Mouse (Mus musculus) MEL (cell line): ENCODE measurements around the gene Camta1. TPM values are rescaled to one million over a fixed set of nuclear protein-coding genes. Genes with fewer than 3 reads are reported as not detected.

Experiments used
- DNase-seq: peaks from one replicate; pipeline ENCODE4 v3.0.0; 2011; ENCODE audit warnings: low read depth, low spot score
- H3K27ac ChIP-seq: 2 replicates; pipeline ENCODE4 v1.5.1; 2012; ENCODE audit warnings: low read depth, mild to moderate bottlenecking, control low read depth, low read length, moderate library complexity; ENCODE audit not compliant: control insufficient read depth
- H3K27me3 ChIP-seq, 2 experiments: fragments of 150-350 bp in 1 of 2; sonication (generic) in 1 of 2; 2 replicates each; pipeline ENCODE4 v1.6.1; 2012; ENCODE audit warnings: low read length in 2 of 2, mild to moderate bottlenecking in 2 of 2, improper control_type of control experiment in 1 of 2, moderate library complexity in 1 of 2; ENCODE audit not compliant: insufficient read depth in 2 of 2, control insufficient read depth in 1 of 2
- H3K36me3 ChIP-seq, 2 experiments: 2 replicates each; pipeline ENCODE4 v1.6.1; 2012 to 2014; ENCODE audit warnings: low read length in 2 of 2, improper control_type of control experiment in 1 of 2, inconsistent platforms in 1 of 2, mild to moderate bottlenecking in 1 of 2; ENCODE audit not compliant: insufficient read depth in 2 of 2, control insufficient read depth in 1 of 2
- H3K4me1 ChIP-seq, 2 experiments: fragments of 150-350 bp in 1 of 2; sonication (generic) in 1 of 2; 2 replicates each; pipeline ENCODE4 v1.6.1; 2012; ENCODE audit warnings: low read length in 2 of 2, improper control_type of control experiment in 1 of 2, mild to moderate bottlenecking in 1 of 2; ENCODE audit not compliant: insufficient read depth in 2 of 2, control insufficient read depth in 1 of 2
- H3K4me3 ChIP-seq, 2 experiments: fragments of 150-350 bp in 1 of 2; sonication (generic) in 1 of 2; 2 replicates each; pipeline ENCODE4 v1.5.1; 2012; ENCODE audit warnings: low read depth in 2 of 2, low read length in 2 of 2, mild to moderate bottlenecking in 2 of 2, moderate library complexity in 2 of 2, control low read depth in 1 of 2, improper control_type of control experiment in 1 of 2; ENCODE audit not compliant: control insufficient read depth in 1 of 2, insufficient read depth in 1 of 2
- H3K79me2 ChIP-seq: 2 replicates; pipeline ENCODE4 v1.6.1; 2012; ENCODE audit warnings: mild to moderate bottlenecking, low read length, moderate library complexity; ENCODE audit not compliant: control insufficient read depth, poor library complexity, insufficient read depth
- H3K9ac ChIP-seq: 2 replicates; pipeline ENCODE4 v1.6.1; 2012; ENCODE audit warnings: low read depth, mild to moderate bottlenecking, control low read depth, low read length, moderate library complexity; ENCODE audit not compliant: control insufficient read depth, poor library complexity, severe bottlenecking
- H3K9me3 ChIP-seq: fragments of 150-350 bp; sonication (generic); replicated peaks from 2 replicates; pipeline ENCODE4 v1.6.1; 2012; ENCODE audit warnings: mild to moderate bottlenecking, low read length, improper control_type of control experiment, moderate library complexity; ENCODE audit not compliant: insufficient read depth
- BHLHE40 ChIP-seq: IDR thresholded peaks from 2 replicates; pipeline ENCODE4 v1.6.1; 2012; ENCODE audit warnings: low read depth, mild to moderate bottlenecking, inconsistent platforms, low read length, improper control_type of control experiment, borderline replicate concordance
- CHD1 ChIP-seq: IDR thresholded peaks from 2 replicates; pipeline ENCODE4 v1.6.1; 2012; ENCODE audit warnings: low read depth, mild to moderate bottlenecking, inconsistent platforms, low read length, improper control_type of control experiment
- CHD2 ChIP-seq: IDR thresholded peaks from 2 replicates; pipeline ENCODE4 v1.6.1; 2011; ENCODE audit warnings: low read length, improper control_type of control experiment
- CTCF ChIP-seq, 3 experiments: IDR thresholded peaks in 2 of 3; conservative IDR thresholded peaks in 1 of 3; 2 replicates each; pipeline ENCODE4 v1.5.1; 2011 to 2012; ENCODE audit warnings: low read length in 3 of 3, low read depth in 2 of 3, mild to moderate bottlenecking in 2 of 3, improper control_type of control experiment in 1 of 3, inconsistent platforms in 1 of 3, mixed read lengths in 1 of 3, moderate library complexity in 1 of 3; ENCODE audit not compliant: control insufficient read depth in 1 of 3, insufficient read depth in 1 of 3, poor library complexity in 1 of 3, severe bottlenecking in 1 of 3
- E2F4 ChIP-seq: IDR thresholded peaks from 2 replicates; pipeline ENCODE4 v1.6.1; 2011; ENCODE audit warnings: low read depth, low read length, improper control_type of control experiment, borderline replicate concordance
- ELF1 ChIP-seq: IDR thresholded peaks from 2 replicates; pipeline ENCODE4 v1.6.1; 2014; ENCODE audit warnings: low read depth, mild to moderate bottlenecking, inconsistent platforms, low read length, improper control_type of control experiment, moderate library complexity
- EP300 ChIP-seq, 2 experiments: IDR thresholded peaks; 2 replicates each; pipeline ENCODE4 v1.6.1; 2011; ENCODE audit warnings: improper control_type of control experiment in 2 of 2, low read length in 2 of 2, low read depth in 1 of 2, mild to moderate bottlenecking in 1 of 2
- GABPA ChIP-seq: IDR thresholded peaks from 2 replicates; pipeline ENCODE4 v1.6.1; 2012; ENCODE audit warnings: low read depth, mild to moderate bottlenecking, inconsistent platforms, low read length, improper control_type of control experiment, moderate library complexity
- GATA1 ChIP-seq: IDR thresholded peaks from 2 replicates; pipeline ENCODE4 v1.6.1; 2011; ENCODE audit warnings: low read depth, low read length, improper control_type of control experiment
- JUND ChIP-seq: IDR thresholded peaks from 2 replicates; pipeline ENCODE4 v1.6.1; 2011; ENCODE audit warnings: low read depth, mild to moderate bottlenecking, improper control_type of control experiment, low read length
- KAT2A ChIP-seq: conservative IDR thresholded peaks from 2 replicates; pipeline ENCODE4 v1.6.1; 2012; ENCODE audit warnings: low read depth, low read length, improper control_type of control experiment, inconsistent platforms
- MAFK ChIP-seq: IDR thresholded peaks from 2 replicates; pipeline ENCODE4 v1.6.1; 2011; ENCODE audit warnings: low read depth, mild to moderate bottlenecking, low read length, improper control_type of control experiment, borderline replicate concordance
- MAX ChIP-seq: IDR thresholded peaks from 2 replicates; pipeline ENCODE4 v1.6.1; 2011; ENCODE audit warnings: low read length, improper control_type of control experiment
- MAZ ChIP-seq: IDR thresholded peaks from 2 replicates; pipeline ENCODE4 v1.6.1; 2012; ENCODE audit warnings: low read depth, mild to moderate bottlenecking, inconsistent platforms, low read length, improper control_type of control experiment
- MEF2A ChIP-seq: IDR thresholded peaks from 2 replicates; pipeline ENCODE4 v1.6.1; 2014; ENCODE audit warnings: low read depth, mild to moderate bottlenecking, inconsistent platforms, low read length, improper control_type of control experiment; ENCODE audit not compliant: poor library complexity, insufficient replicate concordance, severe bottlenecking; ENCODE audit errors: extremely low read depth
- MYB ChIP-seq: IDR thresholded peaks from 2 replicates; pipeline ENCODE4 v1.6.1; 2011; ENCODE audit warnings: mild to moderate bottlenecking, low read depth, low read length, improper control_type of control experiment
- MYC ChIP-seq: IDR thresholded peaks from 2 replicates; pipeline ENCODE4 v1.6.1; 2011; ENCODE audit warnings: low read depth, mild to moderate bottlenecking, low read length, improper control_type of control experiment, moderate library complexity
- NELFE ChIP-seq: IDR thresholded peaks from 2 replicates; pipeline ENCODE4 v1.6.1; 2011; ENCODE audit warnings: low read depth, low read length, improper control_type of control experiment
- NRF1 ChIP-seq: IDR thresholded peaks from 2 replicates; pipeline ENCODE4 v1.6.1; 2014; ENCODE audit warnings: low read depth, mild to moderate bottlenecking, inconsistent platforms, low read length, improper control_type of control experiment, moderate library complexity; ENCODE audit not compliant: poor library complexity, insufficient read depth, severe bottlenecking
- POLR2A ChIP-seq, 2 experiments: IDR thresholded peaks; 2 replicates each; pipeline ENCODE4 v1.6.1; 2011 to 2012; ENCODE audit warnings: low read length in 2 of 2, mild to moderate bottlenecking in 2 of 2, control low read depth in 1 of 2, improper control_type of control experiment in 1 of 2, low read depth in 1 of 2, moderate library complexity in 1 of 2; ENCODE audit not compliant: control insufficient read depth in 1 of 2, insufficient read depth in 1 of 2, poor library complexity in 1 of 2
- POLR2AphosphoS2 ChIP-seq: IDR thresholded peaks from 2 replicates; pipeline ENCODE4 v1.6.1; 2011; ENCODE audit warnings: low read length, improper control_type of control experiment
- RAD21 ChIP-seq: IDR thresholded peaks from 2 replicates; pipeline ENCODE4 v1.6.1; 2011; ENCODE audit warnings: mild to moderate bottlenecking, low read depth, low read length, improper control_type of control experiment
- RCOR1 ChIP-seq: IDR thresholded peaks from 2 replicates; pipeline ENCODE4 v1.6.1; 2012; ENCODE audit warnings: low read depth, mild to moderate bottlenecking, inconsistent platforms, low read length, improper control_type of control experiment
- SIN3A ChIP-seq: IDR thresholded peaks from 2 replicates; pipeline ENCODE4 v1.6.1; 2012; ENCODE audit warnings: low read length, improper control_type of control experiment, inconsistent platforms
- TAL1 ChIP-seq: IDR thresholded peaks from 2 replicates; pipeline ENCODE4 v1.6.1; 2012; ENCODE audit warnings: mild to moderate bottlenecking, inconsistent platforms, low read length, moderate library complexity, mixed read lengths
- TBP ChIP-seq: IDR thresholded peaks from 2 replicates; pipeline ENCODE4 v1.8.0; 2011; ENCODE audit warnings: low read depth, low read length, improper control_type of control experiment
- TCF12 ChIP-seq: IDR thresholded peaks from 2 replicates; pipeline ENCODE4 v1.6.1; 2014; ENCODE audit warnings: low read depth, mild to moderate bottlenecking, inconsistent platforms, low read length, improper control_type of control experiment, moderate library complexity
- UBTF ChIP-seq: IDR thresholded peaks from 2 replicates; pipeline ENCODE4 v1.6.1; 2012; ENCODE audit warnings: low read depth, mild to moderate bottlenecking, inconsistent platforms, low read length, improper control_type of control experiment, moderate library complexity, borderline replicate concordance; ENCODE audit not compliant: insufficient read depth
- USF1 ChIP-seq: IDR thresholded peaks from 2 replicates; pipeline ENCODE4 v1.6.1; 2014; ENCODE audit warnings: low read depth, mild to moderate bottlenecking, inconsistent platforms, low read length, improper control_type of control experiment, moderate library complexity
- ZNF384 ChIP-seq: IDR thresholded peaks from 2 replicates; pipeline ENCODE4 v1.6.1; 2012; ENCODE audit warnings: low read depth, mild to moderate bottlenecking, inconsistent platforms, low read length, improper control_type of control experiment
- polyA plus RNA-seq, 2 experiments: library from polyadenylated mRNA; stranded (reverse) in 1 of 2; unstranded in 1 of 2; fragments of >175 nt in 1 of 2; fragments of >200 nt in 1 of 2; gene quantifications; 2 replicates each; pipeline versions ENCODE4 v1.2.1 to v1.2.4; 2012; ENCODE audit warnings: low replicate concordance in 2 of 2, low read depth in 1 of 2; ENCODE audit not compliant: insufficient read length in 2 of 2, insufficient read depth in 1 of 2, missing spikeins in 1 of 2
- total RNA-seq: library from RNA; depleted of rRNA; stranded (reverse); fragments of 300-350 nt; gene quantifications from 2 replicates; pipeline ENCODE4 v1.2.3, GENCODE M21; 2012

The Camta1 gene
- total and polyA plus RNA-seq, 3 experiments = 28.2 to 87.5 TPM; not detected in 1

DNA sequence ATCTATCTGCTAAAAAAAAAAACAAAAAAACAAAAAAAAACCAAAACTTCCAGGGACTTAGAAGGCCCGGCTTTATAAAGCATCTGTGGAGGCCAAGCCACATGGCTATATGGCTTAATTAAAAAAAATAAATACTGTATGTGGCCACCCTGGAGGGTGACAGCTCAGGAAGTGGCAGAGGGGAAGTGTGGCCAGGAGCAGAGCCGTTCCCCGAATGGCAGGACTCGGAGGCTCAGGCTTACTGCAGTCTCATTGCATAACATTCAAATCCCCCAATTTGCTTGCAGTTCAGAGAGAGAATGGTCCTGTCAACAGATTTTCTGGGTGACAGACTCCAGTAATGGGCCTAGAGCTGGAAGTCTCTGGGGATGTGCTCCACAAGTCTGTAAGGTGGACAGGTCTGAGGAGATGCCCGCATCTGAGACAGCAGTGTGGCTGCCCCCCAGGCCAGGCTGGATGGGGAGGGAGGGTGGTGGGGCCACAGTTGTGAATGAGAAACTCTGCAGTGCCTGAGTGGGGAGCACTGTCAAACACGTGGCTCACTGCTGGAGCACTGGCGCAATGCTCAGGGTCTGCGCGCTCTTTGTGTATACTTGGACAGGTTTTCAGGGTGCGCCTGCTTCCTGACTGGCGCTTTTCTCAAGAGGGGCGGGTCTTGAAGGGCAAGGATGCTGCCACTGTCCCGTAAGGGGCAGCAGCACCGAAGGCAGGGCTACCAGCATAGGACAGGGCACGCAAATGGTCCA lies 140.8 kb downstream of the Camta1 start:
- no peak overlapping the region for H3K4me3 ChIP-seq
- no peak for TF ChIP-seq BHLHE40
- no peak for TF ChIP-seq ELF1
- TF ChIP-seq JUND = no peak
- no peak for TF ChIP-seq MYB
- TF ChIP-seq POLR2A (IDR thresholded peaks at IDR 0.05; ENCODE audit: control insufficient read depth in 1 of 2, insufficient read depth in 1 of 2, low read depth in 1 of 2, low read length in 2 of 2, poor library complexity in 1 of 2) = no peak
- no peak for TF ChIP-seq E2F4
- no peak for TF ChIP-seq MAFK
- TF ChIP-seq RCOR1 = no peak
- TF ChIP-seq SIN3A = no peak
- no peak for TF ChIP-seq CTCF (IDR thresholded peaks at IDR 0.05 in 2 of 3, conservative IDR thresholded peaks at IDR 0.05 in 1 of 3; ENCODE audit: control insufficient read depth in 1 of 3, insufficient read depth in 1 of 3, low read depth in 2 of 3, low read length in 3 of 3, poor library complexity in 1 of 3, severe bottlenecking in 1 of 3)
- TF ChIP-seq MAZ = no peak
- TF ChIP-seq MAX = no peak
- no peak for TF ChIP-seq UBTF
- TF ChIP-seq ZNF384 = no peak
- no peak for TF ChIP-seq TCF12
- TF ChIP-seq MEF2A = no peak
- TF ChIP-seq KAT2A = no peak
- TF ChIP-seq RAD21 = no peak
- DNase-seq = no peak
- H3K79me2 ChIP-seq = no peaks in the 10 kb centered on the region
- peaks cover 0 to 4% of the 10 kb centered on the region in 2 experiments; a peak in 2 of 4 replicates for H3K36me3 ChIP-seq
- peaks cover 0 to 5% of the 10 kb centered on the region in 2 experiments; a peak in 3 of 4 replicates for H3K4me1 ChIP-seq
- no peaks in the 10 kb centered on the region for H3K9me3 ChIP-seq
- H3K27me3 ChIP-seq = no peaks in the 10 kb centered on the region
- no peak overlapping the region for H3K9ac ChIP-seq
- no peak overlapping the region for H3K27ac ChIP-seq

DNA sequence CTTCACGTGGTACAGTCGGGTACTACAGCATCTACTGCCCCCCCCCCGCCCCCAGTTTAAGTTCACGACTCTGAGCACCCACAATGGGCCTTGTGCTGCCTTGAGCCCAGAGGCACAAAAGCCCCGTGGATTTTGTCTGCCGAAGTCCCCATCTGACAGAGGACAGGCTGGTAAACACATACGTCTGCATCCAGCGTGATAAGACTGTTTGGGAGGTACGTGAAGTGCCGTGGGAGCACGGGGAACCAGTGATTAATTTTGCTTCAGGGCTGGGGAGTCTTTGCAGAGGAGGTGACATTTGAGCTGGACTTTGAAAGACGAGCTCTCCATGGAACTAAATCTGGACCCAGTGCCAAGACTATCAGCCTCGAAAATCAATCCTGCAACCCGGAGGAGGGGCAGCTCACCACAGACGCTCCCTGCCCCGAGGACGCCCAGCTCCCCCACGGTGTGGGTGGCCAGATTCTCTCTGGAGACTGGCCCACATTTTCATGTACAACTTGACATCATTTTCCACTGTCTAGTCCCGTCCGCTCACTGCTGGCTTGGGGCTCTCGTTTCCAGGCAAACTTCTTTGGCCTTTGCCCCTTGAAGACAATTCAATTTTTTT lies 142.7 kb downstream of the Camta1 start:
- Histone ChIP-seq H3K79me2 (no peaks in the 10 kb centered on the region), H3K27ac (no peak overlapping the region), H3K4me3 (no peak overlapping the region), H3K9me3 (no peaks in the 10 kb centered on the region), H3K36me3 (no peaks in the 10 kb centered on the region), H3K9ac (no peak overlapping the region), H3K4me1 (no peaks in the 10 kb centered on the region), H3K27me3 (no peaks in the 10 kb centered on the region)
- no peak for TF ChIP-seq USF1
- no peak for TF ChIP-seq GATA1
- no peak for TF ChIP-seq POLR2AphosphoS2
- TF ChIP-seq TAL1 = no peak; the same call in 1 of the 2 replicates
- no peak for TF ChIP-seq MYC
- TF ChIP-seq TBP = no peak
- no peak for TF ChIP-seq MAFK
- TF ChIP-seq GABPA = no peak
- no peak for TF ChIP-seq CHD2
- TF ChIP-seq NELFE = no peak
- no peak for TF ChIP-seq MAX
- no peak for TF ChIP-seq KAT2A
- no peak for TF ChIP-seq MAZ
- no peak for TF ChIP-seq NRF1
- TF ChIP-seq EP300 (IDR thresholded peaks at IDR 0.05; ENCODE audit: low read depth in 1 of 2, low read length in 2 of 2) = no peak
- TF ChIP-seq CHD1 = no peak
- DNase-seq = no peak
